Mouse (Mus musculus) gonadal fat pad, adult 2 months (tissue): ENCODE measurements at regions not wholly inside any gene's neighbourhood (a gene's known extent, or its start where the extent isn't known, plus 50 kb on each side); places are given as distances from the start of the nearest gene placed in this dataset.

Experiments
- DNase-seq: peaks from one replicate; pipeline ENCODE4 v3.0.0-alpha.2; 2012; ENCODE audit warnings: low read depth

GRCm38 (mm10) chr3:52859848-52860247 is 157.2 kb downstream of the Cog6 start:
- no peak for DNase-seq

- no peak for DNase-seq
These were observed 157.7 kb downstream of the Cog6 start for GRCm38 (mm10) chr3:52859266-52859825.

- DNase-seq: no peak
These were observed 158.8 kb downstream of the Cog6 start for GRCm38 (mm10) chr3:52858259-52858658.

GRCm38 (mm10) chr3:52857076-52857475 is 160.0 kb downstream of the Cog6 start:
- DNase-seq: no peak

GRCm38 (mm10) chr3:52854560-52854959 is 162.5 kb downstream of the Cog6 start:
- no peak for DNase-seq

- DNase-seq: no peak
These were observed 163.9 kb downstream of the Cog6 start for GRCm38 (mm10) chr3:52853126-52853525.

GRCm38 (mm10) chr3:52845166-52845565 is 171.9 kb downstream of the Cog6 start:
- no peak for DNase-seq

GRCm38 (mm10) chr3:52843998-52844397 is 173.0 kb downstream of the Cog6 start:
- DNase-seq: no peak

- DNase-seq: no peak
These were observed 174.1 kb downstream of the Cog6 start for GRCm38 (mm10) chr3:52842866-52843425.

- DNase-seq: no peak
These were observed 176.7 kb downstream of the Cog6 start for GRCm38 (mm10) chr3:52840160-52840953.

- DNase-seq: no peak
These were observed 179.0 kb downstream of the Cog6 start for GRCm38 (mm10) chr3:52838020-52838419.

- DNase-seq: no peak
These were observed 179.5 kb downstream of the Cog6 start for GRCm38 (mm10) chr3:52837527-52837926.

GRCm38 (mm10) chr3:52836780-52837179 is 180.3 kb downstream of the Cog6 start:
- no peak for DNase-seq

- DNase-seq: no peak
These were observed 184.6 kb downstream of the Cog6 start for GRCm38 (mm10) chr3:52832421-52832820.

GRCm38 (mm10) chr3:52831986-52832385 is 185.1 kb downstream of the Cog6 start:
- no peak for DNase-seq

- DNase-seq: no peak
These were observed 186.9 kb downstream of the Cog6 start for GRCm38 (mm10) chr3:52830101-52830500.

GRCm38 (mm10) chr3:52829069-52829468 is 188.0 kb downstream of the Cog6 start:
- no peak for DNase-seq

GRCm38 (mm10) chr3:52828473-52828872 is 188.6 kb downstream of the Cog6 start:
- DNase-seq: no peak

GRCm38 (mm10) chr3:52822848-52823247 is 194.2 kb downstream of the Cog6 start:
- DNase-seq: no peak

- DNase-seq: no peak
These were observed 195.6 kb downstream of the Cog6 start for GRCm38 (mm10) chr3:52821450-52821849.

- DNase-seq: no peak
These were observed 198.6 kb downstream of the Cog6 start for GRCm38 (mm10) chr3:52818401-52818800.

- no peak for DNase-seq
These were observed 199.6 kb downstream of the Cog6 start for GRCm38 (mm10) chr3:52817416-52817815.

- no peak for DNase-seq
These were observed 201.5 kb downstream of the Cog6 start for GRCm38 (mm10) chr3:52815497-52815896.
